Mouse (Mus musculus): ENCODE measurements around the gene Ptprg. TPM values are rescaled to one million over a fixed set of nuclear protein-coding genes. Genes with fewer than 3 reads are reported as not detected.

The Ptprg gene
- polyA plus RNA-seq, 1 experiment from 2014 or later: 33.5 TPM

DNA sequence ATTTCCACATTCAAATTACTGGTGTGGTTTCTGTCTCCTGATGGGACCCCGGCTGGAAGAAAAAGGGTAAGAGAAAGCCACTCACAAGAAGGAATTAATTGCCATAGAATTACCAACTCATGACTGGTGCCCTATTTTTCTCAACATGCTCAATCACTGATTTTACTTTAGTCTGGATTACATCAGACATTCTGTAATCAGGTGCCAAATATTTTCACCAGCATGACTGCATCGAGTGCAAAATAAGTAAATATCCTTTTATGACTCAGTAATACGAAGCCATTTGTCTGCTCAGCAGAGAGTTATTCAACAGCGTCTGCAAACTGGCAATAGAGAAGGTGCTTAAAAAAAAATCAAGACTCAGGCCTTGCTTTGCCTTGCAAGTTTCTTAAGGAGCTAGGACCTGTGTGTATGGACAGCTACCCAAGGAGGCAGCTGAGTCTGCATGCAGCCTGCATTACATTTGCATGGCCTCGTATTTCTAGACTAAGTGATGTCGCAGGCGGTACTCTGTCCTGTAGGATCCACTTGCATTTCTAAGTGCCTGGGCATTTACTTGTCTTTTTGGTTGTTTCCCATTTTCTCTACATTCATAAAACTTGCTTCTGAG lies 517.6 kb downstream of the Ptprg start:
- Histone ChIP-seq H3K4me3 (replicated peaks; ENCODE audit: low read length) (no peak overlapping the region), H3K36me3 (ENCODE audit: control insufficient read depth, insufficient read depth) (no peaks in the 10 kb centered on the region), H3K27ac (ENCODE audit: low read length) (no peak overlapping the region), H3K27me3 (replicated peaks; ENCODE audit: control insufficient read depth, insufficient read depth, low read length) (no peaks in the 10 kb centered on the region), H3K9ac (replicated peaks; ENCODE audit: low read depth, low read length) (no peak overlapping the region), H3K9me3 (ENCODE audit: control insufficient read depth, low read length) (no peaks in the 10 kb centered on the region), H3K4me2 (ENCODE audit: low read length) (no peak overlapping the region), H3K4me1 (replicated peaks; ENCODE audit: control insufficient read depth, insufficient read depth, low read length) (no peaks in the 10 kb centered on the region)
- 51% methylated on average over 7 of the region's 7 CpGs for WGBS
- no peak for ATAC-seq

DNA sequence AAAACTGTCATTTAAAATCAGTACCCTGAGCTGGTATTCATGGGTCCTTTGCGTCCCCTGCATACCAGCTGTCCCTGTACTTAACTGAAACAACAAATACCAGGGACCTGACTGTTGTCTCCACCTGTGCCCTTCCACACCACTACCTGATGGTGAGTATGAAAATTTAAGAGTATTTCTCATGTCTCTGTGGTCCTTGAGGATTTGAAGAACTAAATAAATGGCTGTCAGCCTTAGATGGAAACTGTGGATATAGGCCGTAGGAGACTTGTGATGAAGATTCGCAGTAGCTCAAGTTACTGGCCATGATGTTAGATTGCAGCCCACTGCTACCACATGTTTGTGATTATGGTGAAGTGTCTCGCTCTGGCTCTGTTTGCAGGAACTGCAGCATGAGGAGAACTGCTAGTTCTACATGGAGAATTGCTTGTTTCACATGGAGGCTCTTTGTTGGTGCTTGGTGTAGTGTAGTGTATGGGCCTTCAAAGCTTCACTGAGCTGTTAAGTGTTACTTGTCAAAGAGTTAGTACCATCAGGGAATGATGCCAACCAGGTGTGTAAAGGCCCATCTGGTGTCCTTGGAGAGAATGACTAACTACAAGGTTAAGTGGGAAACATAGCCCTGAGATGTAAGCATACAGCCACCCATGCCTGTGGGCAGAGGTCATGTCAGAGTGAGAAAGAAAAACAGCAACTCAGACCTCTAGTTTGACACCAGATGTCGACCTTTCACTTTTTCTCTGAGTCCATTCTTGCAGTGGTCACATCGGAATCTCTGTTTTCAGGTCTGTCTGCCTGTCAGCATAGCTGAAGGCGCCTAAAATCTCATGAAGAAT lies 518.9 kb downstream of the Ptprg start:
- Histone ChIP-seq H3K9me3 (ENCODE audit: control insufficient read depth, low read length) (no peaks in the 10 kb centered on the region), H3K4me1 (replicated peaks; ENCODE audit: control insufficient read depth, insufficient read depth, low read length) (no peaks in the 10 kb centered on the region), H3K27me3 (replicated peaks; ENCODE audit: control insufficient read depth, insufficient read depth, low read length) (no peaks in the 10 kb centered on the region), H3K4me2 (ENCODE audit: low read length) (no peak overlapping the region), H3K4me3 (replicated peaks; ENCODE audit: low read length) (no peak overlapping the region), H3K27ac (ENCODE audit: low read length) (no peak overlapping the region), H3K9ac (replicated peaks; ENCODE audit: low read depth, low read length) (no peak overlapping the region), H3K36me3 (ENCODE audit: control insufficient read depth, insufficient read depth) (no peaks in the 10 kb centered on the region)
- ATAC-seq: no peak
- WGBS: 93% methylated on average over 7 of the region's 7 CpGs

DNA sequence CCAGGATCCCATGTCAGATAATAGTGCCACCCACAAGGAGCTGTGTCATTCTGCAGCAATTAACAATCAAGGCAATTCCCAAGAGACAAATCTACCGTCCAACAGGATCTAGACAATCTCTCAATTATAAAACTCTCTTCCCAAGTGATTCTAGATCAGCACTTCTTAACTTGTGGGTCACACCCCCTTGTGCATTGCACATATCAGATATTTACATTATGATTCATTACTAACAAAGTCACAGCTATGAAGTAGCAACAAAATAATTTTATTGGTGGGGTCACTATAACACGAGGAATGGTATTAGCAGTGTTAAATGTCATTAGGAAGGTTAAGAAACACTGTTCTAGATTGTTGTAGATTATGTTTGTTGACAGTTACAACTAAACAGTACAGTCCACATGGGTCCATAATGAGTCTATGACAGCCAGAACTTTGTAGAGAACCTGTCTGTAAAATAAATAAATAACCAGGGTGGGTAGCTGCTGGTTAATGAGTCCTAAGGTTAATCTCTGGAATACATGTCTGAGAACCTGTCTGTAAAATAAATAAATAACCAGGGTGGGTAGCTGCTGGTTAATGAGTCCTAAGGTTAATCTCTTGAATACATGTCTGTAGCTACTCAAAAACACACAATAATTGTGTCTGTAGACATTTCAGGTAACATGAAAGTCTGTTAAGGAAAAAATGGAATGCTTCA lies 520.2 kb downstream of the Ptprg start:
- Histone ChIP-seq H3K27ac (ENCODE audit: low read length) (no peak overlapping the region), H3K4me1 (replicated peaks; ENCODE audit: control insufficient read depth, insufficient read depth, low read length) (no peaks in the 10 kb centered on the region), H3K4me2 (ENCODE audit: low read length) (no peak overlapping the region), H3K9ac (replicated peaks; ENCODE audit: low read depth, low read length) (no peak overlapping the region), H3K4me3 (replicated peaks; ENCODE audit: low read length) (no peak overlapping the region), H3K36me3 (ENCODE audit: control insufficient read depth, insufficient read depth) (no peaks in the 10 kb centered on the region), H3K27me3 (replicated peaks; ENCODE audit: control insufficient read depth, insufficient read depth, low read length) (no peaks in the 10 kb centered on the region), H3K9me3 (ENCODE audit: control insufficient read depth, low read length) (no peaks in the 10 kb centered on the region)
- no peak for ATAC-seq
- 88% methylated on average over 2 of the region's 2 CpGs for WGBS

DNA sequence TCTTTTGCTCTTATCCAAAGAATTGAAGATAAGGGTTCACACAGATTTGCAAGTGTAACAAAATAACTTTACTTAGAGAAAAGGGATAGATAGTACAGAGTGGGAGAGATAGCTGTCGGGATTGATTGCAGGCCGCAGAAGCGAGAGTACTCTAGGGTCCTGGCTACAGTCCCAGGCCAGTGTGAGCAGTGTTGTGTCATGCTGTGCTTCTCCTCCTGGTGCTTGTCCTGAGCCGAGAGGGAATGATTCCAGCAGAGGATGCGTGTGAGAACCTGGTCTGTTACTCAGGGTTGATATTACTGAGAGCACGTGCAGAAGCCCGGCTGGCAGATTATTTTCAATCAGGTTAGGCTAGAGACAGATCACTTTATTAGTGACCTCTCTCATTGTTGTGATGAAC lies 523.9 kb downstream of the Ptprg start:
- H3K27ac ChIP-seq (ENCODE audit: low read length): no peak overlapping the region
- WGBS: 84% methylated on average over 7 of the region's 7 CpGs
- ATAC-seq: no peak

DNA sequence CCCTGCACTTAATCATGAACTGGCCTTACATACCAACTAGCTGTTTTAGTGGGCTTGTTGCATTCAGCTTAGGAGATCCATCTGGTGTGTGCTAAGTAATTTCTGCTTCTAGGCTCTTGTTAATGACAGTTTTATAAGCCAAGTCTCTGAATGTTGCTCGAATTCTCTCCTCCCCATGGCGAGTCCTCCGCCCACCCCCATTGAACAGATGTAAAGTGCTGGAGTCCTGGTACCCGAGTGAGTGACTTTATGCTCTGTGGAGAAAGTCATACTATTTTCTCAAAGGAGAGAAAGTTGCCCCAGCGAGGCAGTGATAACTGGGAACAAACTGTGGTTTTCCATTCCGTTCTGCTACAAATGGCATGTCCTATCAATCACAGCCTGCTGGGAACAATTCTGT lies 525.9 kb downstream of the Ptprg start:
- H3K4me2 ChIP-seq (ENCODE audit: low read length): no peak overlapping the region
- no peak overlapping the region for H3K4me3 ChIP-seq (replicated peaks; ENCODE audit: low read length)
- 49% methylated on average over 6 of the region's 6 CpGs for WGBS
- ATAC-seq: no peak
- H3K9ac ChIP-seq (replicated peaks; ENCODE audit: low read depth, low read length): no peak overlapping the region
- peaks cover 8% of the 10 kb centered on the region for H3K4me1 ChIP-seq (replicated peaks; ENCODE audit: control insufficient read depth, insufficient read depth, low read length)
- no peak overlapping the region for H3K27ac ChIP-seq (ENCODE audit: low read length)
- no peaks in the 10 kb centered on the region for H3K36me3 ChIP-seq (ENCODE audit: control insufficient read depth, insufficient read depth)
- no peaks in the 10 kb centered on the region for H3K27me3 ChIP-seq (replicated peaks; ENCODE audit: control insufficient read depth, insufficient read depth, low read length)
- no peaks in the 10 kb centered on the region for H3K9me3 ChIP-seq (ENCODE audit: control insufficient read depth, low read length)

More for the DNA sequence above, 523.9 kb downstream of the Ptprg start:
- Histone ChIP-seq H3K4me3 (replicated peaks; ENCODE audit: low read length) (no peak overlapping the region), H3K9ac (replicated peaks; ENCODE audit: low read depth, low read length) (no peak overlapping the region), H3K27me3 (replicated peaks; ENCODE audit: control insufficient read depth, insufficient read depth, low read length) (no peaks in the 10 kb centered on the region), H3K36me3 (ENCODE audit: control insufficient read depth, insufficient read depth) (no peaks in the 10 kb centered on the region), H3K4me1 (replicated peaks; ENCODE audit: control insufficient read depth, insufficient read depth, low read length) (peaks cover 8% of the 10 kb centered on the region), H3K9me3 (ENCODE audit: control insufficient read depth, low read length) (no peaks in the 10 kb centered on the region), H3K4me2 (ENCODE audit: low read length) (no peak overlapping the region)

DNA sequence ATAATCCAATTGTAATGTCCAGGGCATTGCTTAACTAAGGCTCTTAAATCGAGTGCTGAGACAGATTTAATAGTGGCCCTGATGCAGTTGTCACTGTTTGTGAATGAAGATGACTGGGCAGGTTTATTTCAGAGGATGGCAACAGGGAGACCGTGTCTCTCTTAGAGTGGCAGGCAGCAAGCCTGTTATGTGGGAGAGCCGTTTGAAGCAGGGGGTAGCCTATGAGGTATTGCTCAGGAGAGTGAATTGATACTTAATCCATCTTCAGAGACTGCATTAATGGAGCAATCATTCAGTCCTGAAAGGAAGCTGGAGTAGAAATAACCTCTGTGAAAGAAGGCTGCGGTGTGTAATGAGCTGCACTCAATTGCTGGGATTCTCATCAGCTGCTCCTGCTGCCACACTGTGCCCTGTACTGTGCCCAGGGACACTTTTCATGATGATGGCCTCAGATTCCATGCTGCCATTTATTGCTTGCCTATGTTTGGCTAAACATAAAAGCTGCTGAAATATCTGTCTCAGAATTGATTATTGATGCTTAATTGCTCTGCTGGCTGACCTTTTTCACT lies 526.6 kb downstream of the Ptprg start:
- Histone ChIP-seq H3K36me3 (ENCODE audit: control insufficient read depth, insufficient read depth) (no peaks in the 10 kb centered on the region), H3K27me3 (replicated peaks; ENCODE audit: control insufficient read depth, insufficient read depth, low read length) (no peaks in the 10 kb centered on the region), H3K4me1 (replicated peaks; ENCODE audit: control insufficient read depth, insufficient read depth, low read length) (peaks cover 12% of the 10 kb centered on the region), H3K9me3 (ENCODE audit: control insufficient read depth, low read length) (no peaks in the 10 kb centered on the region), H3K9ac (replicated peaks; ENCODE audit: low read depth, low read length) (no peak overlapping the region), H3K4me3 (replicated peaks; ENCODE audit: low read length) (no peak overlapping the region), H3K27ac (ENCODE audit: low read length) (no peak overlapping the region), H3K4me2 (ENCODE audit: low read length) (no peak overlapping the region)
- ATAC-seq: no peak
- WGBS: 10% methylated on average over 4 of the region's 4 CpGs

DNA sequence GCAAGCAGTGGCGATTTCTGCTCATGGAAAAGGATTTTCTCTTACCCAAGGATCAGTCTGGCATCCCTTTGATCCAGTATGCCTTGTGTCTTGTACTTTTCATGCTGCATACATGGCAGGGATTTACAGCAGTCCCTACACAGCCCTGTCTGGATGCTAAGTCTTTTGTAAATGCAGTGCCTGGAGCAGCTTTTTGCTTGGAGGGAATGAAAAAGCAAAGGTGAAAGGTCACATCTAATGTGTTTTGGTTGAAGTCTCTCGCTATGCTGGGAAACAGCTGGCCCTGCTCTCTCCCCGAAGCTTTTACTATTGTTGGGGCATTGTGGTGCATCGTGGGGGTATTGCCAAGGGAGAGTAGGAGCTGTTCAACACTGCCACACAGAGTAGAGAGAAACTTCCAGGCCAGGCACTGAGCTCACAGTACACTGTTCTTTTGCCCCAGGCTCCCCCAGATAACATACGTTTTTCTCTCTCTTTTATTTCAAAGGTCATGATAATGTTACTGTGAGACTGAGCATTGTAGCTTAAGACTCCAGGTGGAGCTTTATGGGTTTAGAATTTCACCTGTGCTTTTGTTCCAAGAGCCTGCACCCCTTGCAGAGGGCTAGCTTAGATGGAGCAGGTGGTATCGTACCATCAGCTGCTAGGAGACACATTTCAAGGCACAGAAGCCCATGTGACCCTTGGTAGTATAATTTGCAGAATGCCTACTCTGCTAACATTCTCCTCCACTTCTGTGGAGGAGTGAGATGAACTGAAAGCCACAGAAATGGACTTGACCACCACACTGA lies 529.0 kb downstream of the Ptprg start:
- no peak overlapping the region for H3K9ac ChIP-seq (replicated peaks; ENCODE audit: low read depth, low read length)
- WGBS: 27% methylated on average over 6 of the region's 6 CpGs
- peaks cover 24% of the 10 kb centered on the region for H3K4me1 ChIP-seq (replicated peaks; ENCODE audit: control insufficient read depth, insufficient read depth, low read length)
- no peaks in the 10 kb centered on the region for H3K9me3 ChIP-seq (ENCODE audit: control insufficient read depth, low read length)
- no peak for ATAC-seq
- no peak overlapping the region for H3K4me3 ChIP-seq (replicated peaks; ENCODE audit: low read length)
- H3K4me2 ChIP-seq (ENCODE audit: low read length): no peak overlapping the region
- H3K27ac ChIP-seq (ENCODE audit: low read length): no peak overlapping the region
- no peaks in the 10 kb centered on the region for H3K36me3 ChIP-seq (ENCODE audit: control insufficient read depth, insufficient read depth)
- H3K27me3 ChIP-seq (replicated peaks; ENCODE audit: control insufficient read depth, insufficient read depth, low read length): no peaks in the 10 kb centered on the region

DNA sequence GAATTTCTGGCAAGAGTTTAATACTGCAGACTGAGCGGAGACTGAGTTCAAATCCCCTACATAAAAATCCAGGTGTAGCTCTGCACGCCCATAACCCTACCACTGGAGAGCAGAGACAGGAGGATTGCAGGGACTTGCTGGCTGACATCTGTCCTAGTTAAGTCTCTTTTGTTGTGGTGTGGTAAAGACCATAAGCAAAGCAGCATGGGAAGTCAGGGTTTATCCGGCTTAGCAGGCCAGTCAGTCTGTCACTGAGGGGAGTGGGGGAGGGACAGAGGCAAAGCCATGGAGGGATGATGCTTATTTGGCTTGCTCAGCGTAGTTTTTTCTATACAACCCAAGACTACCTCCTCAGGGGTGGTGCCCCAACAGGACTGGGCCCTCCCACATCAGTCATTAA lies 530.7 kb downstream of the Ptprg start:
- no peak overlapping the region for H3K4me2 ChIP-seq (ENCODE audit: low read length)
- H3K9ac ChIP-seq (replicated peaks; ENCODE audit: low read depth, low read length): no peak overlapping the region
- no peak overlapping the region for H3K27ac ChIP-seq (ENCODE audit: low read length)
- H3K27me3 ChIP-seq (replicated peaks; ENCODE audit: control insufficient read depth, insufficient read depth, low read length): no peaks in the 10 kb centered on the region
- no peaks in the 10 kb centered on the region for H3K36me3 ChIP-seq (ENCODE audit: control insufficient read depth, insufficient read depth)
- H3K4me1 ChIP-seq (replicated peaks; ENCODE audit: control insufficient read depth, insufficient read depth, low read length): peaks cover 22% of the 10 kb centered on the region
- H3K9me3 ChIP-seq (ENCODE audit: control insufficient read depth, low read length): no peaks in the 10 kb centered on the region
- no peak for ATAC-seq
- no peak overlapping the region for H3K4me3 ChIP-seq (replicated peaks; ENCODE audit: low read length)
- 72% methylated on average over 4 of the region's 4 CpGs for WGBS
